Mouse (Mus musculus) thymus, adult 2 months (tissue): ENCODE data around the gene Yif1b.

Source experiments
- CTCF ChIP-seq: fragments of 200-500 bp; IDR thresholded peaks from 2 replicates; pipeline ENCODE4 v1.5.1; 2012; ENCODE audit warnings: mild to moderate bottlenecking, control low read depth, low read length, moderate library complexity, borderline replicate concordance; ENCODE audit not compliant: control insufficient read depth, poor library complexity, insufficient read depth; ENCODE audit errors: extremely low read depth
- POLR2A ChIP-seq: fragments of 200-500 bp; IDR thresholded peaks from 2 replicates; pipeline ENCODE4 v1.6.1; 2012; ENCODE audit warnings: mild to moderate bottlenecking, low read length, control low read depth, moderate library complexity; ENCODE audit not compliant: control insufficient read depth, poor library complexity, insufficient read depth; ENCODE audit errors: extremely low read depth

- peak; percentile 81 for TF ChIP-seq POLR2A
- peak; percentile 74 for TF ChIP-seq CTCF
These were observed at the start of gene Yif1b for GRCm38 (mm10) chr7:29238019-29238967.
